Mouse (Mus musculus) intestine, postnatal 0 days (tissue): ENCODE data around the gene Atg10. TPM values are rescaled to one million over a fixed set of nuclear protein-coding genes. Genes with fewer than 3 reads are reported as not detected.
A peak's percentile ranks its signal among the peaks of the same experiment; 100 is the strongest.

Experiments used
- ATAC-seq: fragments of 200-750 bp; cut with Nextera tagmentation; 2 replicates; pipeline ENCODE4 v1.8.0; 2017; ENCODE audit warnings: mild to moderate bottlenecking, moderate TSS enrichment, moderate library complexity
- H3K27ac ChIP-seq: fragments of 300-500 bp; sonication (generic); 2 replicates; pipeline ENCODE4 v1.5.1; 2014; ENCODE audit warnings: mild to moderate bottlenecking, low read depth, low read length, moderate library complexity
- H3K27me3 ChIP-seq: fragments of 300-500 bp; sonication (generic); replicated peaks from 2 replicates; pipeline ENCODE4 v1.6.1; 2014; ENCODE audit warnings: low read length, mixed read lengths; ENCODE audit not compliant: control insufficient read depth, insufficient read depth
- H3K36me3 ChIP-seq: fragments of 300-500 bp; sonication (generic); 2 replicates; pipeline ENCODE4 v1.6.1; 2014; ENCODE audit warnings: mild to moderate bottlenecking, moderate library complexity; ENCODE audit not compliant: control insufficient read depth, insufficient read depth
- H3K4me1 ChIP-seq: fragments of 300-500 bp; sonication (generic); replicated peaks from 2 replicates; pipeline ENCODE4 v1.6.1; 2014; ENCODE audit warnings: antibody characterized with exemption, low read length, mixed read lengths; ENCODE audit not compliant: control insufficient read depth, insufficient read depth
- H3K4me2 ChIP-seq: fragments of 300-500 bp; sonication (generic); replicated peaks from 2 replicates; pipeline ENCODE4 v1.6.1; 2014; ENCODE audit warnings: low read depth, mild to moderate bottlenecking, moderate library complexity
- H3K4me3 ChIP-seq: fragments of 300-500 bp; sonication (generic); 2 replicates; pipeline ENCODE4 v1.5.1; 2014; ENCODE audit warnings: low read depth, low read length
- H3K9ac ChIP-seq: fragments of 300-500 bp; sonication (generic); 2 replicates; pipeline ENCODE4 v1.6.1; 2014; ENCODE audit warnings: mild to moderate bottlenecking, low read depth, low read length
- H3K9me3 ChIP-seq: fragments of 300-500 bp; sonication (generic); 2 replicates; pipeline ENCODE4 v1.6.1; 2016; ENCODE audit warnings: mixed run types; ENCODE audit not compliant: control insufficient read depth
- CTCF ChIP-seq: sonication (generic); IDR thresholded peaks from 2 replicates; pipeline ENCODE4 v1.5.1; 2016; ENCODE audit warnings: low read depth, mild to moderate bottlenecking, control low read depth, antibody characterized with exemption, moderate library complexity
- WGBS: fragments of 180-500 bp; shearing (Covaris S2); extraction: QIAGEN DNeasy Blood & Tissue Kit; methylation state at CpG from one replicate; pipeline ENCODE4 v1.1.7; 2014; 5-methylcytosine and 5-hydroxymethylcytosine counted together
- polyA plus RNA-seq: library from polyadenylated mRNA; unstranded; fragments of >200 nt; fragmentation: Nextera tagmentation; extraction: Ambion mirVana; gene quantifications from 2 replicates; pipeline ENCODE4 v1.2.1, GENCODE M21; 2015

Atg10 gene
- polyA plus RNA-seq, 1 experiment from 2014 or later, result 24.5 TPM

DNA sequence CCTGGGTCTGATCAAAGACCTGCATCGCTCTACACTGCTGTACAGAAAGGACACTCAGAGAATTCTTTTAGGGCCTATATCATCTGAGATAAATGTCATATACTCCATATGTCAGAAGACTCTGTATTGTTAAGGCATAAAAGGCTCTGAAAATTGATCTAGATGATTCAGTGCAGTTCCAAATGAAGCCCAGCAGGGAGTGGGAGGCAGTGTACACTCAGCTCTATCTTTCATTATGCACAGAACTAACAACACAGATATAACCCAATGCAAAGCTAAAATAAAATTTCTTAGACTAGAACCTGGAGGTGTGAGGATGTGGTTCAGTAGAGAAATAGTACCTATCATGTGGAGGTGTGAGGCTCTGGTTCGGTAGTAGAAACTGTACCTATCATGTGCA lies 151.4 kb downstream of the Atg10 start:
- Histone ChIP-seq H3K4me3 (no peak overlapping the region), H3K9ac (no peak overlapping the region), H3K4me1 (no peaks in the 10 kb centered on the region), H3K4me2 (no peak overlapping the region), H3K27me3 (no peaks in the 10 kb centered on the region), H3K36me3 (no peaks in the 10 kb centered on the region), H3K9me3 (no peaks in the 10 kb centered on the region), H3K27ac (no peak overlapping the region)
- 93% methylated on average over 2 of the region's 2 CpGs for WGBS
- TF ChIP-seq CTCF, result no peak
- ATAC-seq, result no peak

DNA sequence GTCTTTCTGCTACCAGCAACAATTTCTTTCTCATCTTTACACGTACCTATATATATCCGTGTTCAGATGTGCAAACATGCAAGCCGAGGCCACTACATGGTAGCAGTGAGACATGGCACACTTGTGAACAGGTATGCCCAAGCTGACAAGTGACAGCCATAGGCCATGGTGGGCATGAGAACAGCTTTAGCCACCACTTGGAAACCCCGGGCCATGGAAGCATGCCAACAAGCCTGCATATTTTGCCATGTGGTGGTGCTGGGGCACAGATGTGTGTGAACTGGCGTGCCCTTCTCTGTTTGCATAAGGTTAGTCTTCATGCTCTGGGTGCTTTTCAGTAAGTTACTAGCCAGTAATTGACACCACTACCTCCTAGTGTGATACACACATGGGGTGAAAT lies 162.9 kb downstream of the Atg10 start:
- Histone ChIP-seq H3K27ac (no peak overlapping the region), H3K9ac (no peak overlapping the region), H3K27me3 (no peaks in the 10 kb centered on the region), H3K36me3 (no peaks in the 10 kb centered on the region), H3K4me1 (no peaks in the 10 kb centered on the region), H3K4me3 (no peak overlapping the region), H3K4me2 (no peak overlapping the region), H3K9me3 (no peaks in the 10 kb centered on the region)
- 90% methylated on average over 5 of the region's 5 CpGs for WGBS
- no peak for TF ChIP-seq CTCF
- no peak for ATAC-seq

DNA sequence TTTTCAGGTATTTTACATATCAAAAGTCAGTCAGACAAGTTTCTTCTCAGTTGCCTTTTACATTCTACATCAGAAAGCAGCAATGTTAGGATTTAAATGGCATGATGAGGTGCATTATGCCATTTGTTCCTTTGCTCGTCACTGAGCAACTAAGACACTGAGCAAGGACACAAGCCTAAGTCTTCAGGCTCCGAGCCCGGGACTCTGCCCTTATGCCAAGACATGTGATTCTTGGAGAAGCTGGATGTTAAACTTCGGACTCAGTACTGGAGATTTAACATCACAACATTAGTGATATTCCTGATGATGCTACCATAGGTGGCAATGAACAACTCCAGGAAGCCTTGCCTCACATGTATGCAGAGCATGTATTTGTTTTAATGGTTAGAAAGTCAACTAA lies 175.6 kb downstream of the Atg10 start:
- no peak for ATAC-seq
- no peak overlapping the region for H3K27ac ChIP-seq
- no peak overlapping the region for H3K4me2 ChIP-seq
- H3K4me1 ChIP-seq, result no peaks in the 10 kb centered on the region
- H3K27me3 ChIP-seq, result no peaks in the 10 kb centered on the region
- no peak overlapping the region for H3K4me3 ChIP-seq
- WGBS, result 85% methylated on average over 4 of the region's 4 CpGs
- no peak overlapping the region for H3K9ac ChIP-seq
- TF ChIP-seq CTCF, result no peak
- no peaks in the 10 kb centered on the region for H3K36me3 ChIP-seq
- peaks cover 6% of the 10 kb centered on the region; the same call in 1 of the 2 replicates for H3K9me3 ChIP-seq

DNA sequence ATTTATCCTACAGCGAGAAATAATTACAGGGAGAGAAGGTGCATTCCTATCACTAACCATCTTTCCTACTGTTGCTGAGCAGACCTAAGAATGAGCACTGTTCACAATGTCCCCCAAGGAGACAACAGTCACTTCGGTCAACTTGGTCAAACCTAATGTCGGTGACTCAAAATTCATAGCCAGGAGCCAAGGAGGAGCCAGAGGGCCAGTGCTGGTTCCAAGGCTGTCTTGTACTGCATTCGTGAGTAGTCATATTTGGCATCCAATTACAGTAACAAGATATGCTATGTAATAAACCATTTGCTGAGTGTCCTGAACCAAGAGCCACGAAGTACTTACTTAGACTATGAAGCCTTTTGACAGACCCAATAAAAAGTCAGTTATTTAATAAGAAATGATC lies 176.9 kb downstream of the Atg10 start:
- H3K27ac ChIP-seq, result no peak overlapping the region
- no peak for TF ChIP-seq CTCF
- WGBS, result 84% methylated on average over 5 of the region's 5 CpGs
- H3K27me3 ChIP-seq, result no peaks in the 10 kb centered on the region
- H3K4me2 ChIP-seq, result no peak overlapping the region
- H3K9ac ChIP-seq, result no peak overlapping the region
- no peaks in the 10 kb centered on the region for H3K4me1 ChIP-seq
- no peak for ATAC-seq
- no peak overlapping the region for H3K4me3 ChIP-seq
- H3K9me3 ChIP-seq, result peaks cover 6% of the 10 kb centered on the region; the same call in 1 of the 2 replicates
- no peaks in the 10 kb centered on the region for H3K36me3 ChIP-seq

DNA sequence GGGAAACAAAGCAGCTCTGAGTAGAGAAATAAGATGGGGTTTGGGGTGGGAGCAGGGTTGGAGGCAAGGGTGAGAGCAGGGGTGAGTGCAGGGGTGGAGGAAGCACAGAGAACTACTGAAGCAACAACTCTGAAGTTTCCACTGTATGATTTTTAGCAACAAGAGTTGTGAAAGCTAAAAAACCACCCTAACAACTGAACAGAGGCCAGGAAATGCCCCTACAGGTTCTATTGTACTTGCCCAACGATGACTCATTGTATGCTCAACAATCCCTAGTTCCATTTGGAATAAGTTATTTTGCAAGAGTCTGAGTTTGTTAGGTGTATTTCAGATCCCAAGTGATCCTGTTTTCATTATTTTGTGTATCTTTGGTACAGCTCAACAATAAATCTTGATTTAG lies 182.5 kb downstream of the Atg10 start:
- no peak for TF ChIP-seq CTCF
- Histone ChIP-seq H3K4me3 (no peak overlapping the region), H3K27ac (no peak overlapping the region), H3K9ac (no peak overlapping the region), H3K36me3 (no peaks in the 10 kb centered on the region), H3K4me2 (no peak overlapping the region), H3K9me3 (no peaks in the 10 kb centered on the region), H3K4me1 (no peaks in the 10 kb centered on the region), H3K27me3 (no peaks in the 10 kb centered on the region)
- no peak for ATAC-seq
- 74% methylated on average over 1 of the region's 1 CpGs for WGBS

DNA sequence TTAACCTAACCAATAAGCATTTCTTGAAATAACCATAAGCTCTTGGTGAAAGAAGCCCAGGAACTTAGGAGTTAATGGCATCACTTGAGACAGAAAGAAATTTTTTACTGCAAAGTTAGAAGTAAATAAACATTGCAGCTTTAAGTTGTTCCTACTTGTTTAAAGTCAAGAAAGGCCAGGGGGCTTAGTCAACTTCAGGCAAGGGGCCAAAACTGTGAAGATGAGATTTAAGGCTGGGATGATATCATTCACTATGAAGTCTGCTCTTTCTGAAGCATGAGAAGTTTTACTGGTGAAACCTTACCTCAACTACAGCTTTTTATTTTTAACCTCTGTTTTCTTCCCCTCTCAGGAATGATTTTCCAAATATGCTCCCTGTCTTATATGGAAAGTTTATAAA lies 183.3 kb downstream of the Atg10 start:
- Histone ChIP-seq H3K4me2 (no peak overlapping the region), H3K27me3 (no peaks in the 10 kb centered on the region), H3K4me1 (no peaks in the 10 kb centered on the region), H3K9me3 (no peaks in the 10 kb centered on the region), H3K36me3 (no peaks in the 10 kb centered on the region), H3K9ac (no peak overlapping the region), H3K4me3 (no peak overlapping the region), H3K27ac (no peak overlapping the region)
- TF ChIP-seq CTCF, result no peak
- ATAC-seq, result no peak

DNA sequence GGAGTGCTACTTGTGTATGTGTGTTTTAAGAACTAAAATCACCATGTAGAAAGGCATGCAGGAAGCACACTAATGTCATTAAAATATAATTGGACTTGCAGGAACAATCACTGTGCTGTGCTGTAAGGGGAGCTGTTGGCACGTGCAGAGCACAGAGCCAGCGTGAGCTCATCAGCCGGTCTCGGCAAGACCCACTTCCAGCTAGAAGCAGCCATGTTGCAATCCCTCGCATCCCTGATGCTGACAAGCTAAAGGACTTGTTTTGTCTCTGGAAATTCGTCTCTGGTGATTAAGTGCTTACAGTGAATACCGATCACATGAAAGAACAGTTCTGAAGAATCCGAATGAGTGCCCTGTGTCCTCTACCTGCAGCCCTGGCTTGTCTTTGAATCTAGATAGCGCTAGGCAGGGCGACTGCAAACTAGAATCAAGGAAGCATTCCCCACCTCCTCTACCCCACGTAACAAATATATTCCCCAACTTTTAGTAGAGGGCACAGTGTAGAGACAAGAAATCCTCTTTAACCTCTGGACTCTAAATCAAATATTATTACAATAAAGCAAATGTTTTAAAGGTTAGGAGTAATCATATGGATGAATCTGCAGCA lies 184.5 kb downstream of the Atg10 start:
- peak overlapping the region; percentile 17; the same call in 1 of the 2 replicates for H3K4me2 ChIP-seq
- H3K4me3 ChIP-seq, result no peak overlapping the region
- H3K36me3 ChIP-seq, result no peaks in the 10 kb centered on the region
- no peak overlapping the region for H3K27ac ChIP-seq
- no peaks in the 10 kb centered on the region for H3K27me3 ChIP-seq
- peak; percentile 81 for TF ChIP-seq CTCF
- no peak overlapping the region for H3K9ac ChIP-seq
- 33% methylated on average over 11 of the region's 11 CpGs for WGBS
- H3K9me3 ChIP-seq, result no peaks in the 10 kb centered on the region
- ATAC-seq, result 0 out of 2 replicates have a peak, but pooled peaks have one; percentile 36
- H3K4me1 ChIP-seq, result no peaks in the 10 kb centered on the region
